Mouse (Mus musculus) brain, embryonic 14.5 days (tissue): ENCODE data around the gene 4921539E11Rik.

Source experiments
- CTCF ChIP-seq: fragments of 200-500 bp; IDR thresholded peaks from 2 replicates; pipeline ENCODE4 v1.5.1; 2012; ENCODE audit warnings: inconsistent platforms, mild to moderate bottlenecking, moderate library complexity, borderline replicate concordance; ENCODE audit not compliant: insufficient read depth, insufficient read length; ENCODE audit errors: extremely low read depth
- POLR2A ChIP-seq: fragments of 200-500 bp; IDR thresholded peaks from 2 replicates; pipeline ENCODE4 v1.6.1; 2012; ENCODE audit warnings: mild to moderate bottlenecking, inconsistent platforms, borderline replicate concordance; ENCODE audit not compliant: poor library complexity, insufficient read depth, insufficient read length, severe bottlenecking; ENCODE audit errors: extremely low read depth

DNA sequence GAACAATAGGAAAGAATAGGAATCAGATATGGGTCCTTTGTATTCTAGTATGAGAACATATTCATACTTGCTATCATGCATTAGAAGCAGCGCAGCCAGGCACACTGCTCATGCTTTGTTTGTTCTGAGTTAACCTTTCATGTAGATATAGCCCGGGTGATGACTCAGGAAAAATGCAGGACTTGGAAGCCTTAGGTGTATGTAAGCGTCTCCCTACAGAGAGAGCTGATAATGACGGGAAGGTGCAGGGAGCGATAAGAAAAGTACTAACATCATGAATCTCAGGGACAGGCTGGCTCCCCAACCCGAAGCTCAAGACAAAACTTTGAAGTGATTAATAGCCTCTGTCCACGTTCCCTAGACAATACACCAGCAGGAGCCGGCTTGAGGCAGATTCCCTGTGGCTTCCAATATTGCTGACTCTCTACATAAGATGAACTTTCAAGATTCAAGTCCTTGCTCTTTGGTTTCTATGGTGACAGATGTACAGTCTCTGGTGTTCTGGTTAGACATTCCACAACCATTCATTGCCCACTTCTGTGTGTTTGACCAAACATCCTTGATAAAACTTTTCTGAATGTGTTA lies 26.8 kb downstream of the 4921539E11Rik start:
- TF ChIP-seq CTCF (no peak), POLR2A (no peak)
